Mouse (Mus musculus): ENCODE data around the gene Rcor3. TPM values are rescaled to one million over a fixed set of nuclear protein-coding genes. Genes with fewer than 3 reads are reported as not detected.

Rcor3 gene
- polyA plus RNA-seq, 1 experiment from 2014 or later = 8.9 TPM

GRCm38 (mm10) chr1:192094451-192095170 is 43.3 kb downstream of the Rcor3 start:
- H3K27me3 ChIP-seq = no peaks in the 10 kb centered on the region
- H3K27ac ChIP-seq (replicated peaks) = no peak overlapping the region
- no peaks in the 10 kb centered on the region for H3K9me3 ChIP-seq (replicated peaks)
- no peak for ATAC-seq (ENCODE audit: insufficient read depth)
- H3K4me3 ChIP-seq (replicated peaks) = no peak overlapping the region
- H3K36me3 ChIP-seq (replicated peaks) = peaks cover 13% of the 10 kb centered on the region
- peaks cover 32% of the 10 kb centered on the region for H3K4me1 ChIP-seq (replicated peaks)
- H3K9ac ChIP-seq = no peak overlapping the region
- WGBS (ENCODE audit: insufficient replicate concordance) = 48% methylated on average over 13 of the region's 13 CpGs
- H3K4me2 ChIP-seq = no peak overlapping the region

DNA sequence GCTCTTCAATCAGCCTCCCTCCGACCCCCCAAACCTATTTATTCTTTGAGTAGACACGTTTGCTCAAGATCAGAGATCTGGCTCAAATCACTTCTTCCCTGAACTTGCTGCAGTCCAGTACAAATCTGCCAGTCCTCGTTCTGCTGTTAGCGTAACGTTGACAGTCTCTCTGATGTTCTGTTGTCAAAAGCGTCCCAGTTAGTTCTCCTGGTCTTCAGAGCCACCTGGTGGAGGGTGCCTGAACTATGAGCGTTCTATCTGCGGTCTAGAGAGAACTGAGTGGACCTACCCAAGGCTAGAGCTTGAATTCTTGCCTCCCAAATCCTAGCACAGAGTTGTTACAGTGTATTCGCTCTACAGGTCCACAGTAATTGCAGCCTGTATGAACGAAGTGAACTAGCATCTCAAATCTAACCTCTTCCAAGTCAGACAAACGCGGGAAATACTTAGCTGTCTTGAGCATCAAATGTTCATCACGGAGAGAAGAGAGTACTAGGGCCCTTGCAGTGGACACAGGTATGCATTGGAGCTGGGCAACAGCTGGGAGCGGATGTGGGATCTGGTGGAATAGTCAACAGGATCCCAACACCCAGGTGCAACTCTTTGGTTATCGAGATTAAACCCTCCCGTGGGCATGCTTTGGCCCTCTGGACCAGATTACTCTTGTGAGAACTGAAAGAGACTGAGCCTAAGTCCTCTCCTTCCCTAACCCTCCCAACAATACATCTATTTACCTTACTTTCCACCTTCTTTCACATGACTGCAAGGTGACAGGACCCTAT is 44.8 kb downstream of the Rcor3 start:
- Histone ChIP-seq H3K4me2 (peak overlapping the region; percentile 92), H3K9ac (peak overlapping the region; percentile 37), H3K27me3 (no peaks in the 10 kb centered on the region), H3K36me3 (replicated peaks) (peaks cover 4% of the 10 kb centered on the region; the same call in 1 of the 2 replicates), H3K9me3 (replicated peaks) (no peaks in the 10 kb centered on the region), H3K27ac (replicated peaks) (peak overlapping the region; percentile 64), H3K4me1 (replicated peaks) (peaks cover 36% of the 10 kb centered on the region), H3K4me3 (replicated peaks) (peak overlapping the region; percentile 79)
- ATAC-seq (ENCODE audit: insufficient read depth) = peak; percentile 80
- 26% methylated on average over 16 of the region's 16 CpGs for WGBS (ENCODE audit: insufficient replicate concordance)

DNA sequence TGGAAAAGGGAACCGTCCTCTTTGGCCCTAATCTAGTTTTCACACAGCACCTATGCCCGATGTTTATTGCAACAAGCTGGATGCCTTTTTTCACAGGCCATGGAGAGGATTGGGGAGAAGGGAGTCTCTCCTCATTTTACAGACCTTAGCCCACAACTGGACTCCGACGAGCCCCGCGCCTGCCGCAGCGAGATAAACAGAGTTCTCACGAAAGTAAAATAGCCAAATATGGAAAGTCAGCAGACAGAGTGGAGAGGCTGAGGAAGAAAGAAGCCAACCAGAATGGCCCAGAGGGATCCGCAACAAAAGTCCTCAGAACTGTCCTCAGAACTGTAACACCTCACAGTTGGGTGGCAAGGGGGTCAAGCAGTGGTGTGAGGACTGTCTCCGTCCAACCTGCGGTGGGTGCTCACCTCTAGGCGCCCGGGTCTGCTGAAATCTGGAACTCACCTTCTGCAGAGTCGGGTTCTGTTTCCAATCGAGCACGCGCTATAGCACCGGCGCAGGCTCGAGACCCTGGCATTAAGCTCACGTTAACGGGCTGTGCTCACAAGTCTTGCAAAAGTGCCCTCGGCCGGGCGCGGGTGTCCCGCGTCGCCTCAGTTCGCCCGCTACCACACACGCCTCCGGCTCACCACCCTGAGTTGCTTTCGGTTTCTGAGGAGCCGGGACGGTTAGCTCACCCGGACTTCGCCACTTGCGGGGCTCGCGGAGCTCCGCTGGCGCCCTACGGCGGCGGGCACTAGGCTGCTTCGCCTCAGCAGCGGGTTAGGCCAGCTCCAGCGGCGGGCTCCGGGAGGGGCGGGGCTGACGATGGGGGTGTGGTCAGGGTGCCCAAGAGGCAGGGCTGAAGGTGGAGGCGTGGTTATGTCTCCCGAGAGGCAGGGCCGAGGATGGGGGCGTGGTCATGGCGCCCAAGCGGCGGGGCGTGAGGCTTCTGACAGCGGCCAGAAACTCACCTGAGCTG is 45.8 kb downstream of the Rcor3 start, which contains the start of gene Traf5:
Gene Traf5 (minus strand): TSS at position 754 of the 967 bp plus-strand sequence.
- peak within 1 kb of the TSS; percentile 79 for H3K4me3 ChIP-seq (replicated peaks)
- H3K9me3 ChIP-seq (replicated peaks) = no peaks in the 10 kb centered on the region
- ATAC-seq (ENCODE audit: insufficient read depth) = peak; percentile 97
- H3K27me3 ChIP-seq = no peaks in the 10 kb centered on the region
- H3K4me2 ChIP-seq = peak within 1 kb of the TSS; percentile 92
- WGBS (ENCODE audit: insufficient replicate concordance) = under 1% methylated on average over 63 of the region's 63 CpGs
- no peaks in the 10 kb centered on the region for H3K36me3 ChIP-seq (replicated peaks)
- peak within 1 kb of the TSS; percentile 83 for H3K27ac ChIP-seq (replicated peaks)
- H3K4me1 ChIP-seq (replicated peaks) = peaks cover 36% of the 10 kb centered on the region
- H3K9ac ChIP-seq = peak within 1 kb of the TSS; percentile 84

DNA sequence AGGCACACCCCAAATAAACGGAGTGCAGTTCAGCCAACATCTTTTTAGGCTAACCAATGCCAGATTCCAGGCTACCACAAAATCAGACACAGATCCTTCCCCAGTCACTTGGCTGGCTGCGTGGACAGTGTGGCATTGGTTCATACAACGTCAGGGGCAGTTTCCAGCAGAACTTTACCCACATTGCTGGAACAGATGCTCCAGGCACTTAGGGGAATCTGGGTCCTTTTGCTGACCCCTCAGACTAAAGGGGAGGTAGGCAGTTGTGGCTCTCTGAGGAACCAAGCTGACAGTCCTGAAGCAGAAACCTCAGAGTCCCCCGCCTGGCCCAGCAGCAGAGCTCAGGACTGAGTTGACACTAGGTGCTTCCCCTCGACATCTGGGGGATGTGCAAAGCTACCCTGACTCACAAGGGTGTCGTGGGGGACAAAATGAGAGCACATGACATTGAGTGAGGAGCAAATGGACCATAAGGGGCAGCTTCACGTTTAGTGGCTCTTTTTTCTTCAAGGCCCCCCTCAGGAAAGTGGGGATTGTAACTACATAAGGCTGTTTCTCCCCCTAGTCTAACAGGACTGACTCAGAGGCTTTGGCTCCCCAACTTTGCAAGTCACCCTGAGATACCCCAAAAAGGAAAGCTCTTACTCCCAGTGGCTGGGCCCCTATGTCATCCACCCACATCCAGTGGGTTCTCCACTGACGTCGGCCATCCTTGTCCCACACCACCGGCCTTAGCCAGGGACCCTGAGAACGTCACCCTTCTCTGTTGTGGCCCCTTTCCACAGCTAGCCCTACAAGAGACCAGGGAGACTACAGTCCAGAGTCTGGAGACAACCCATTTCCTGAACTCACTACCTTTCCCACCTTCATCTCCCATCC is 46.9 kb downstream of the Rcor3 start:
- no peak for ATAC-seq (ENCODE audit: insufficient read depth)
- 57% methylated on average over 11 of the region's 11 CpGs for WGBS (ENCODE audit: insufficient replicate concordance)
- H3K4me3 ChIP-seq (replicated peaks) = peak overlapping the region; percentile 79
- no peak overlapping the region for H3K27ac ChIP-seq (replicated peaks)
- peak overlapping the region; percentile 84 for H3K9ac ChIP-seq
- no peaks in the 10 kb centered on the region for H3K9me3 ChIP-seq (replicated peaks)
- peaks cover 40% of the 10 kb centered on the region for H3K4me1 ChIP-seq (replicated peaks)
- no peaks in the 10 kb centered on the region for H3K27me3 ChIP-seq
- peak overlapping the region; percentile 92 for H3K4me2 ChIP-seq
- no peaks in the 10 kb centered on the region for H3K36me3 ChIP-seq (replicated peaks)

GRCm38 (mm10) chr1:192090281-192090680 is 47.6 kb downstream of the Rcor3 start:
- Histone ChIP-seq H3K4me3 (replicated peaks) (peak overlapping the region; percentile 79; the same call in 1 of the 2 replicates), H3K27ac (replicated peaks) (0 out of 2 replicates have a peak overlapping the region, but pooled peaks have one; percentile 1), H3K27me3 (no peaks in the 10 kb centered on the region), H3K36me3 (replicated peaks) (no peaks in the 10 kb centered on the region), H3K4me1 (replicated peaks) (peaks cover 40% of the 10 kb centered on the region), H3K9me3 (replicated peaks) (no peaks in the 10 kb centered on the region), H3K9ac (no peak overlapping the region), H3K4me2 (peak overlapping the region; percentile 92; the same call in 1 of the 2 replicates)
- WGBS (ENCODE audit: insufficient replicate concordance) = 62% methylated on average over 3 of the region's 3 CpGs
- no peak for ATAC-seq (ENCODE audit: insufficient read depth)

DNA sequence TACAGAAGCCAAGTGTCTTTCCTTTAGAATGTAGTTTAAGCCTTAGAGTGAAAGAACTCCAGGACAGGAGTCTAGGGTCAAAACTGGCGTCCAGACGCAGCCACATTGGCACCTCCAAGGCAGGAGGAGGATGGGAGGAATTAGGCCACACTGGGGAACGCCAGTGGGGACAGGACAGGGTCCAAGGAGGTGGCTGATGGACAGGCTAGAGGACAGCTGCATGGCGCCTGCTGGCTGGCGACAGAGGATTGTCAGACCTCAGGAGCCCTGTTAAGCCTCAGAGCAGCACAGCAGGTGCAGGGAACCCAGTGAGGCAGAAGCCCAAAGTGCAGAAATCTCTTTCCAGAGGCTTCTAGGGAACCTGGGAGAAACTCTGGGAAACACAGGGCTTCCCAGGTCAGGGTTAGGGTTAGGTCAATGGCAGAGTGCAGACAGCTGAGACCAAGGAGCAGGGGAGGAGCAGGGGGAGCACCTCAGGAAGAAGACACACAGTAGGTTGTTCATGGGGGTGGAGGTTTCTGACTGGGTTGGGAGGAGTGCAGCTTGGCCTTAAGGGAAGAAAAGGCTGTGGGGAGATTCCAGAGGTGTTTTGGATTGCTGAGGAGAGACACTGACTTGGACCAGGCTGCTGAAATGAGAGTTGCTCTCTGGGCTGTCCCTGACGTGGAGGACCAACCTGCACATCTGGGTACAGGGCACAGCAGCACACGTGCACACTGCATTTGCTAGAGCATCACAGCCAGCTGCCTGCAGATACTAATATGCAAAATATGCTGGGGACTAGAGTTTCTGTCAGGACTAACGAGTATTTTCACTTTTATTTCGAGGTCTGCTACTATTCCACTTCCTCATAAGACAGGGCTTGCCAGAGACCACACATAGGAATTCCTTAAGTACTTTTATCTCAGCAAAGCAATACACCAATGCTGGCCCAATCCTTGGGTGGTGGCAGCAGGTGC is 48.4 kb downstream of the Rcor3 start:
- no peak overlapping the region for H3K27ac ChIP-seq (replicated peaks)
- no peaks in the 10 kb centered on the region for H3K27me3 ChIP-seq
- H3K4me2 ChIP-seq = 0 out of 2 replicates have a peak overlapping the region, but pooled peaks have one; percentile 92
- H3K36me3 ChIP-seq (replicated peaks) = no peaks in the 10 kb centered on the region
- ATAC-seq (ENCODE audit: insufficient read depth) = no peak
- H3K9me3 ChIP-seq (replicated peaks) = no peaks in the 10 kb centered on the region
- H3K4me3 ChIP-seq (replicated peaks) = no peak overlapping the region
- WGBS (ENCODE audit: insufficient replicate concordance) = 61% methylated on average over 9 of the region's 9 CpGs
- H3K4me1 ChIP-seq (replicated peaks) = peaks cover 40% of the 10 kb centered on the region
- H3K9ac ChIP-seq = no peak overlapping the region

DNA sequence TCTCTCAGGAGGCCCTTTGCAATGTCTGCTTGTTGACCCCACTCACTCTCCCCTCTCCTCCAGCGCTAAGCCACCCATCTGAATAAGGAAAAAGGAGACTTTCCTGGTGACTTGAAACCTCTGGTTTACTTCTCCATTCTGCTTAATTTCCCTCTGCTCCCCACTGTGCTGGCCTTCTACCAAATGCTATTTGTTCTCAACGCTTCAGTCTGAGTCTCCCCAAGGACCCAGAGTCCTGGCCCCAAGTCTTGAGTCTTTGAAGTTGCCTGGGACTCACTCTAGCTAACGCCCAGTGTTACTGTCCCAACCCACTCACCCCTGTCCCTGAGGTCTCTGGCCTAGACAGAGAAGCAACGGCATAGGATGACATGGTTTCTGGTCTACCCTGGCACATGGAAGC is 49.9 kb downstream of the Rcor3 start:
- WGBS (ENCODE audit: insufficient replicate concordance) = 73% methylated on average over 4 of the region's 4 CpGs

DNA sequence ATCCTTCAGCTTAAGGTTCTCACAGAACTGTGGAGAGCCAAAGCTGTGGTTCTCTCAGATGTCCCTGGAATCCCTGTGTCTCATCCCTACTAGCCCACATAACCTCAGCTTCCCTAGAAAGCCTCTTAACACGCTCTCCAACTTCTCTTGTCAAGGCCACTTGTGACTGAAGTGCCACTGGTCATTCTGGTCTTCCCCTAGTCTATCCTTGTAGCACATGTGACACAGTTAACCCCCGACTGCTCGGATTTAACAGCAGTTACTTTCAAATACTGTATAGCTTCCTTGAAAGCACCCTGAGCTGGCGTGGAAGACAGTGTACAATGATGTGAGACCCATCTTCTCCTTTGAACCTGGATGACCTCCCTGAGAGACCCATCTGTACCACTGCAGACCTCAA is 50.8 kb downstream of the Rcor3 start:
- H3K9ac ChIP-seq = no peak overlapping the region
- H3K4me2 ChIP-seq = no peak overlapping the region
- H3K4me1 ChIP-seq (replicated peaks) = peaks cover 33% of the 10 kb centered on the region
- no peak for ATAC-seq (ENCODE audit: insufficient read depth)
- no peak overlapping the region for H3K4me3 ChIP-seq (replicated peaks)
- H3K27ac ChIP-seq (replicated peaks) = no peak overlapping the region
- peaks cover 5% of the 10 kb centered on the region for H3K36me3 ChIP-seq (replicated peaks)
- 62% methylated on average over 4 of the region's 4 CpGs for WGBS (ENCODE audit: insufficient replicate concordance)
- H3K27me3 ChIP-seq = no peaks in the 10 kb centered on the region
- no peaks in the 10 kb centered on the region for H3K9me3 ChIP-seq (replicated peaks)

More for the DNA sequence above, 49.9 kb downstream of the Rcor3 start:
- no peak overlapping the region for H3K4me3 ChIP-seq (replicated peaks)
- no peak overlapping the region for H3K9ac ChIP-seq
- H3K9me3 ChIP-seq (replicated peaks) = no peaks in the 10 kb centered on the region
- H3K4me1 ChIP-seq (replicated peaks) = peaks cover 38% of the 10 kb centered on the region
- H3K4me2 ChIP-seq = no peak overlapping the region
- no peaks in the 10 kb centered on the region for H3K36me3 ChIP-seq (replicated peaks)
- no peaks in the 10 kb centered on the region for H3K27me3 ChIP-seq
- no peak for ATAC-seq (ENCODE audit: insufficient read depth)
- H3K27ac ChIP-seq (replicated peaks) = no peak overlapping the region

- Histone ChIP-seq H3K36me3 (replicated peaks) (peaks cover 5% of the 10 kb centered on the region), H3K9ac (no peak overlapping the region), H3K4me2 (no peak overlapping the region), H3K27me3 (no peaks in the 10 kb centered on the region), H3K27ac (replicated peaks) (no peak overlapping the region), H3K4me3 (replicated peaks) (no peak overlapping the region), H3K4me1 (replicated peaks) (peaks cover 27% of the 10 kb centered on the region), H3K9me3 (replicated peaks) (peaks cover under 1% of the 10 kb centered on the region; the same call in 1 of the 2 replicates)
- no peak for ATAC-seq (ENCODE audit: insufficient read depth)
- 76% methylated on average over 12 of the region's 12 CpGs for WGBS (ENCODE audit: insufficient replicate concordance)
Measured at GRCm38 (mm10) chr1:192086279-192087037, 51.4 kb downstream of the Rcor3 start.

Measured in liver, embryonic 15.5 days (tissue).